Mouse (Mus musculus): Measurements from ENCODE around the gene Acta2. TPM values are rescaled to one million over a fixed set of nuclear protein-coding genes. Genes with fewer than 3 reads are reported as not detected.

The Acta2 gene
- polyA plus RNA-seq, 1 experiment, result not detected

- no peaks in the 10 kb centered on the region for H3K36me3 ChIP-seq (ENCODE audit: control insufficient read depth)
- no peaks in the 10 kb centered on the region for H3K27me3 ChIP-seq (ENCODE audit: control insufficient read depth)
- H3K9me3 ChIP-seq (ENCODE audit: control insufficient read depth, low read length), result no peaks in the 10 kb centered on the region
- no peak for TF ChIP-seq TAL1 (IDR thresholded peaks at IDR 0.05; ENCODE audit: low read length)
- no peak for TF ChIP-seq GATA1 (IDR thresholded peaks at IDR 0.05; ENCODE audit: low read length)
- no peak overlapping the region for H3K4me3 ChIP-seq (replicated peaks)
- no peaks in the 10 kb centered on the region for H3K4me1 ChIP-seq (ENCODE audit: control insufficient read depth)
Measured at GRCm38 (mm10) chr19:34278078-34278477, 22.7 kb upstream of the Acta2 start.

- Histone ChIP-seq H3K9me3 (ENCODE audit: control insufficient read depth, low read length) (no peaks in the 10 kb centered on the region), H3K36me3 (ENCODE audit: control insufficient read depth) (no peaks in the 10 kb centered on the region)
- TF ChIP-seq GATA1 (IDR thresholded peaks at IDR 0.05; ENCODE audit: low read length), result no peak
- TF ChIP-seq TAL1 (IDR thresholded peaks at IDR 0.05; ENCODE audit: low read length), result no peak
Measured at GRCm38 (mm10) chr19:34273073-34273472, 17.7 kb upstream of the Acta2 start.

GRCm38 (mm10) chr19:34270824-34271464 lies 15.6 kb upstream of the Acta2 start:
- TF ChIP-seq TAL1 (IDR thresholded peaks at IDR 0.05; ENCODE audit: low read length), result no peak
- no peak for TF ChIP-seq GATA1 (IDR thresholded peaks at IDR 0.05; ENCODE audit: low read length)
- Histone ChIP-seq H3K27me3 (ENCODE audit: control insufficient read depth) (no peaks in the 10 kb centered on the region), H3K9me3 (ENCODE audit: control insufficient read depth, low read length) (no peaks in the 10 kb centered on the region), H3K4me1 (ENCODE audit: control insufficient read depth) (no peaks in the 10 kb centered on the region), H3K36me3 (ENCODE audit: control insufficient read depth) (no peaks in the 10 kb centered on the region), H3K4me3 (replicated peaks) (no peak overlapping the region)

More at GRCm38 (mm10) chr19:34273073-34273472, 17.7 kb upstream of the Acta2 start:
- Histone ChIP-seq H3K4me3 (replicated peaks) (no peak overlapping the region), H3K4me1 (ENCODE audit: control insufficient read depth) (no peaks in the 10 kb centered on the region), H3K27me3 (ENCODE audit: control insufficient read depth) (no peaks in the 10 kb centered on the region)

- no peak for TF ChIP-seq GATA1 (IDR thresholded peaks at IDR 0.05; ENCODE audit: low read length)
- no peak for TF ChIP-seq TAL1 (IDR thresholded peaks at IDR 0.05; ENCODE audit: low read length)
- Histone ChIP-seq H3K27me3 (ENCODE audit: control insufficient read depth) (no peaks in the 10 kb centered on the region), H3K4me1 (ENCODE audit: control insufficient read depth) (no peaks in the 10 kb centered on the region), H3K36me3 (ENCODE audit: control insufficient read depth) (no peaks in the 10 kb centered on the region), H3K9me3 (ENCODE audit: control insufficient read depth, low read length) (no peaks in the 10 kb centered on the region), H3K4me3 (replicated peaks) (no peak overlapping the region)
Measured at GRCm38 (mm10) chr19:34270106-34270726, 14.8 kb upstream of the Acta2 start.

GRCm38 (mm10) chr19:34268991-34269390 lies 13.6 kb upstream of the Acta2 start:
- H3K27me3 ChIP-seq (ENCODE audit: control insufficient read depth), result no peaks in the 10 kb centered on the region
- H3K4me3 ChIP-seq (replicated peaks), result no peak overlapping the region
- H3K9me3 ChIP-seq (ENCODE audit: control insufficient read depth, low read length), result no peaks in the 10 kb centered on the region
- H3K4me1 ChIP-seq (ENCODE audit: control insufficient read depth), result no peaks in the 10 kb centered on the region
- no peaks in the 10 kb centered on the region for H3K36me3 ChIP-seq (ENCODE audit: control insufficient read depth)
- TF ChIP-seq GATA1 (IDR thresholded peaks at IDR 0.05; ENCODE audit: low read length) (no peak), TAL1 (IDR thresholded peaks at IDR 0.05; ENCODE audit: low read length) (no peak)

GRCm38 (mm10) chr19:34265604-34266193 lies 10.3 kb upstream of the Acta2 start:
- H3K4me1 ChIP-seq (ENCODE audit: control insufficient read depth), result no peaks in the 10 kb centered on the region
- H3K4me3 ChIP-seq (replicated peaks), result no peak overlapping the region
- TF ChIP-seq GATA1 (IDR thresholded peaks at IDR 0.05; ENCODE audit: low read length), result no peak
- TF ChIP-seq TAL1 (IDR thresholded peaks at IDR 0.05; ENCODE audit: low read length), result no peak
- H3K9me3 ChIP-seq (ENCODE audit: control insufficient read depth, low read length), result no peaks in the 10 kb centered on the region
- no peaks in the 10 kb centered on the region for H3K27me3 ChIP-seq (ENCODE audit: control insufficient read depth)
- H3K36me3 ChIP-seq (ENCODE audit: control insufficient read depth), result no peaks in the 10 kb centered on the region

GRCm38 (mm10) chr19:34262273-34262974 lies 7.0 kb upstream of the Acta2 start:
- H3K27me3 ChIP-seq (ENCODE audit: control insufficient read depth), result no peaks in the 10 kb centered on the region
- H3K36me3 ChIP-seq (ENCODE audit: control insufficient read depth), result no peaks in the 10 kb centered on the region
- H3K4me3 ChIP-seq (replicated peaks), result no peak overlapping the region
- H3K4me1 ChIP-seq (ENCODE audit: control insufficient read depth), result no peaks in the 10 kb centered on the region
- no peaks in the 10 kb centered on the region for H3K9me3 ChIP-seq (ENCODE audit: control insufficient read depth, low read length)
- no peak for TF ChIP-seq TAL1 (IDR thresholded peaks at IDR 0.05; ENCODE audit: low read length)
- TF ChIP-seq GATA1 (IDR thresholded peaks at IDR 0.05; ENCODE audit: low read length), result no peak

- Histone ChIP-seq H3K4me1 (ENCODE audit: control insufficient read depth) (no peaks in the 10 kb centered on the region), H3K27me3 (ENCODE audit: control insufficient read depth) (no peaks in the 10 kb centered on the region), H3K4me3 (replicated peaks) (no peak overlapping the region), H3K36me3 (ENCODE audit: control insufficient read depth) (no peaks in the 10 kb centered on the region), H3K9me3 (ENCODE audit: control insufficient read depth, low read length) (no peaks in the 10 kb centered on the region)
- TF ChIP-seq GATA1 (IDR thresholded peaks at IDR 0.05; ENCODE audit: low read length) (no peak), TAL1 (IDR thresholded peaks at IDR 0.05; ENCODE audit: low read length) (no peak)
Measured at GRCm38 (mm10) chr19:34256936-34257335, 1.5 kb upstream of the Acta2 start.

GRCm38 (mm10) chr19:34256149-34256548 lies 759 bp upstream of the Acta2 start:
- no peaks in the 10 kb centered on the region for H3K4me1 ChIP-seq (ENCODE audit: control insufficient read depth)
- no peak overlapping the region for H3K4me3 ChIP-seq (replicated peaks)
- TF ChIP-seq GATA1 (IDR thresholded peaks at IDR 0.05; ENCODE audit: low read length), result no peak
- TF ChIP-seq TAL1 (IDR thresholded peaks at IDR 0.05; ENCODE audit: low read length), result no peak
- no peaks in the 10 kb centered on the region for H3K9me3 ChIP-seq (ENCODE audit: control insufficient read depth, low read length)
- no peaks in the 10 kb centered on the region for H3K27me3 ChIP-seq (ENCODE audit: control insufficient read depth)
- no peaks in the 10 kb centered on the region for H3K36me3 ChIP-seq (ENCODE audit: control insufficient read depth)

Data from erythroblast, embryonic 14.5 days (primary cell).